Mouse (Mus musculus): ENCODE results near the gene Gpr161.

Gpr161 gene

GRCm38 (mm10) chr1:165295489-165295888, at the start of gene Gpr161:
Gene Gpr161, plus strand, starts transcription at chr1:165295789.
- in situ Hi-C loops (cut with MboI, MseI), result no loop called here

DNA sequence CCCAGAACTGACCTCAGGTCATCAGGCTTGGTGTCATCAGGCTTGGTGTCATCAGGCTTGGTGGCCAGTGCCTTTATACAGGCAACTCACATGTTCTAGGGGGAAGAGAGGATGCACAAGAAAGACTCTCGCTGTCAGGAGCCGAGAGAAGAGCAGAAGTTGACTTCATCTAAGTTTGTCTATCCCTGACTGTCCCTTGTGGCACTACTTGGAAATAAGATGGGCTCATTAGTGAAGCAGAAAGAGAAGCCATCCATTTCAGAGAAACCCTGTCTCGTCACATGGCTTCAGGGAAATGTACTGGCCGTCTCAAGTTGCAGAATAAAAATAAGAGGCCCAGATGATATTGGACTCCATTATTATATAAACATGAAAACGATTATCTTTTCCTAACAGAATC, 49.0 kb upstream of the Gpr161 start:
- in situ Hi-C loops (cut with MboI, MseI), result no loop called here

DNA sequence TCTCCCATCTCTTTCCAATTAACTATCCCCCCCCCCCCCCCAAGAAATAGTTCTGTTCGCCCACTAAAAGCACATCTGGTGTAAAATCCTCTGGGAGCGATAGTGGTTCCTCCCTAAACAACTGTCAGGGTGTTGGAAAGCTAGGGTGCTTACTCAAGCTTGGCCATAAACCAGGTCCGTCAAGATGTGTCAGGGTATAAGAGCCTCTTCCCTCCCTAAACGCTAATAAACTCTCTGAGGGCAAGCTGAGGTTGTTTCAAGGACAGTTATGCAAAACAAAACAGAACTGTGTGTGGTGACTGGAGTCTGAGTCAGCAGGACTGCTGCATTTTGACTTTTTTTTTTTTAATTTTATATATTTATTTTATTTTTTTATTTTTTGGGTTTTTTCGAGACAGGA, 48.5 kb upstream of the Gpr161 start:
- in situ Hi-C loops (cut with MboI, MseI), result no loop called here

DNA sequence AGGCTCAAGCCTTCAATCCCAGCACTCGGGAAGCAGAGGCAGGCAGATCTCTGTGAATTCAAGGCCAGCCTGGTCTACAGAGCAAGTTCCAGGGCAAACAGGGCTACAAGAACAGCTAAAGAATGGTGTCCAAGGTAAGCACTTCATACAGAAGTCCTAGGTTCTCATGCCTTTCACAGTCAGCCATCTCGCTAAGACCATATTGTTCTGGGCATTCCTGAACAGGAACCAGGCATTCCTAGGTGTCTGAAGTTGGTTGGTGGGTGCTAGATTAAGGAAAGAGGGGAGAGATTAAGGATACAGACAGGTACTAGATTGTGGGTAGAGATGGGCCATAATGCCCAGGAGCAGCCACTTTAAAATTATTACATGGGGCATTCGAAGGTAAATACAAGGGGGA, 47.8 kb upstream of the Gpr161 start:
- in situ Hi-C loops (cut with MboI, MseI), result no loop called here

DNA sequence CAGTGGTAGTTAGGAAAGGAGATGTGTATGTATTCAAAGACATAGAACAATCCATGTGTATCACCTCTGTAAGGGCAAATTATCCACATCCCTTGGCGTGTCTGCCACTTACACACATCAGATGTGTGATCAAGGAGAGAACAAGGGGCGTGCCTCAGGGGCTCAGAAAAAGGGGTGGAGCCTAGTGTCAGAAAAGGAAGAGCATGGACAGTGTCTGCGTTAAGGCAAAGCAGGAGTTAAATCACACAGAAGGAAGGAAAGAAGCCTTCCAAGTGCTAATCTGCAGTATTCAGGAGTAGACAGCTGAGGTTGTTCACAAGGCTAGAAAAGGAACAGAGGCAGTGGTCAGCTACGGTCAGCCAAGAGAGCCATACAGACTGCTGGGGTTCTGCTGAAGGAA, 46.7 kb upstream of the Gpr161 start:
- in situ Hi-C loops (cut with MboI, MseI), result no loop called here

- in situ Hi-C loops (cut with MboI, MseI), result loop anchor here (10.0 kb wide), 1 partner anchor 314 kb away; no protein-coding TSS in a partner anchor
Observed at GRCm38 (mm10) chr1:165250546-165250945, 45.0 kb upstream of the Gpr161 start.

GRCm38 (mm10) chr1:165252027-165252671, 43.4 kb upstream of the Gpr161 start:
- in situ Hi-C loops (cut with MboI, MseI), result loop anchor here (10.0 kb wide), 1 partner anchor 313 kb away; no protein-coding TSS in a partner anchor

- in situ Hi-C loops (cut with MboI, MseI), result no loop called here
Observed at GRCm38 (mm10) chr1:165274946-165275345, 20.6 kb upstream of the Gpr161 start.

DNA sequence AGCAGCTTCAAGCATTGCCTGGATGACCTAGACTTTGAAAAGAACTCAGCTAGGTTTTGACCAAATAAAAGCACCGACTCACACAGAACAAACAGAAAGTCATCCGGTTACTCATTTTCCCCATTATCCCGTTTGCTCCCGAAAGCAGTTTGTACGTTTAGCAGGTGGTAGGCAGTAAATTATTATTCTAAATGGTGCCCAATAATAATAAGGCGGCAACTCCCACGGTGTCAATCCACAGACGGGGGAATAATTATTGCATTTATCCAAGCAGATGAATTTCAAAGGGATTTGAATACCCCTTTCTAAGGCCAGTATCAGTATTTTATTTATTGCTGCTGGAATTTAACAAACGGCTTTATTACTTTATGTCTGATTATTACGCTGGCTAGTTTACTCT, 14.8 kb upstream of the Gpr161 start:
- in situ Hi-C loops (cut with MboI, MseI), result no loop called here

DNA sequence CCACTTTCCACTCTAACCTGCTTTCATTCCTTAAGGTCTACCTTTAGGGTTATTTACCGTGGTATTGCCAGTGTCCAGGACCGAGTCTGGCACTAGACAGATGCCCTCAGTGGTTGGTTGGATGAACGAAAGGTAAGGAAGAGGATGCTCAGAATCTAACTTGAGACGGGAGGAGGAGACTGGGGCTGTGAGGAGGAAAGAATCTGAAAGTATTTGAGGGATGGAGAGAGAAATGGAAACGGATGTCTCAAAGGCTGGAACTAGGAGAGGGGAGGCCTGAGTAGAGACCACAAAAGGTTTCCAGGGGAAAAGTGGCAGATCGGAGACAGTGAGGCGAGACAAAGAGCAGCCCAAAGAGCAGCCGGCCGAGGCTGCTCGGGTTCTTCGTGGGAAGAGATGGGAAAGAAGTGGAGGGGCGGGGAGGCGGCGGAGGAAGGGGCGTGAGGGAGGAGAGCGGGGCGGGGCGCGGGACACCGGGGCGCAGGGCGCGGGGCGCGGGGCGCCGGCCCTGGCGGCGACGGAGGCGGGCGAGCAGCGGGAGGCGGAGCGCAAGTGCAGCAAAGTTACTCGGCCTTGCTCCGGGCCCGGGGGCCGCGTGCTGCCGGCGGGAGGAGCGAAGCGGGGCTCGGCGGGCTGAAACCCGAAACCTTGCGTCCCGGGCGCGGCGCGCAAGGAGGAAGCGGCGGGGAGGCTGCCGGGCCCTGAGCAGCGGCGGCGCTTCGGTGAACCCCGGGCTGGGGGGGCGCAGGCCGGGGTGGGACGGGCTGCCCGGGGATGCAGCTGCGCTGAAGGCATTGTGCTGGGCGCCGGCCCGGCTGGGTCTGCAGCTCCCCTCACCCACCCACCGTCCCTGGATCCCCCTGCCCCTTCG, 14.0 kb upstream of the Gpr161 start:
- in situ Hi-C loops (cut with MboI, MseI), result no loop called here

GRCm38 (mm10) chr1:165282222-165282966, 13.2 kb upstream of the Gpr161 start:
- in situ Hi-C loops (cut with MboI, MseI), result no loop called here

DNA sequence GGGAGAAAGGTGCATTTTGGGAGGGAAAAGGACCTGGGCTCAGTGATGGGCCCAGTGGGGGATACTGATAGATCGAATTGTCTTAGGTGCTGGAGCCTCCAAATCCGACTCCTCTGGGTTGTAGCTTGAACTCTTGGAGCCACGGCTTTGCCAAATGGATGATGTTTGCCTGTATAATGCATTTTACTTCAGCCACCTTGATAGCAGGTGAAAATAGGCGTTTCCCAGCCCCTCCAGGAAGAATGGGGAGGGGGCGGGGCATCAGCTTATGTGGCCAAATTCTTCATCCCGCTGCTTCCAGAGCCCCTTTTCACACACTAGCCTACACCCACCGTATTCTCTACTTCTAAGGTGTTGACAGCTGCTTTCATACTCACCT, 12.6 kb upstream of the Gpr161 start:
- in situ Hi-C loops (cut with MboI, MseI), result no loop called here

GRCm38 (mm10) chr1:165284096-165284495, 11.5 kb upstream of the Gpr161 start:
- in situ Hi-C loops (cut with MboI, MseI), result no loop called here

DNA sequence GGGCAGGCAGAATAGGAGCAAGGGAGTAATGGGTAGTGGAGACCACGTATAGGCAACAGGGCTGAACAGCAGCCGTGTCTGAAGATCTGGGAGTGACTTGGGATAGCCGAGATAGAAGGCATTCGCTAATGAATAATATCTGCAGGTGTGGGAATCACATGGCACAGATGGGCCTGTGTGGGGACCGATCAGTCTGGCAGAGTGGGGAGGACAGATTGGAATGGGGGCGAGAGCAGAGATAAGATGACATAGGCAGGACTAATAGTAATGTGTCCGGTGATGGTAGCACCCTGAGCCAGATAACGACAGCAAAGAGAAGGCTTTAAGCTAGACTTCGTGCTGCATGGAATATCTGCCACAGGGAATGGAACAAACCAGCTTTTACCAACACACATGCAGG, 7.4 kb upstream of the Gpr161 start:
- in situ Hi-C loops (cut with MboI, MseI), result no loop called here

GRCm38 (mm10) chr1:165289831-165290230, 5.8 kb upstream of the Gpr161 start:
- in situ Hi-C loops (cut with MboI, MseI), result no loop called here

- in situ Hi-C loops (cut with MboI, MseI), result no loop called here
Observed at GRCm38 (mm10) chr1:165291606-165292005, 4.0 kb upstream of the Gpr161 start.

DNA sequence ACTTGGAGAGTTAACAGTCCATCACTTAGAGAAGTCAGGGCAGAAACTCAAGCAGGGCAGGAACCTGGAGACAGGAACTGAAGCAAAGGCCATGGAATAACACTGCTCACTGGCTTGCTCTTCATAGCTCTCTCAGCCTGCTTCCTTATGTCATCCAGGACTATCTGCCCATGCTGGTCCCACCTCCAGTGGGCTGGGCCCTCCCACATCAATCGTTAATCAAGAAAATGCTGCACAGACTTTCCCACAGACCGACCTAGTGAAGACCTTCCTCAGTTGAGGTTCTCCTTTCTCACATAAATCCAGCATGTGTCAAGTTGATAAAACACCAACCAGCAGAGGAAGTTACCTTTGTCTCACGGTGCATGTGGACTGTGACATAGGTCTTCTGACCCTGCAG, 5.5 kb downstream of the Gpr161 start:
- in situ Hi-C loops (cut with MboI, MseI), result no loop called here

- in situ Hi-C loops (cut with MboI, MseI), result no loop called here
Observed at GRCm38 (mm10) chr1:165301567-165301966, 6.0 kb downstream of the Gpr161 start.

DNA sequence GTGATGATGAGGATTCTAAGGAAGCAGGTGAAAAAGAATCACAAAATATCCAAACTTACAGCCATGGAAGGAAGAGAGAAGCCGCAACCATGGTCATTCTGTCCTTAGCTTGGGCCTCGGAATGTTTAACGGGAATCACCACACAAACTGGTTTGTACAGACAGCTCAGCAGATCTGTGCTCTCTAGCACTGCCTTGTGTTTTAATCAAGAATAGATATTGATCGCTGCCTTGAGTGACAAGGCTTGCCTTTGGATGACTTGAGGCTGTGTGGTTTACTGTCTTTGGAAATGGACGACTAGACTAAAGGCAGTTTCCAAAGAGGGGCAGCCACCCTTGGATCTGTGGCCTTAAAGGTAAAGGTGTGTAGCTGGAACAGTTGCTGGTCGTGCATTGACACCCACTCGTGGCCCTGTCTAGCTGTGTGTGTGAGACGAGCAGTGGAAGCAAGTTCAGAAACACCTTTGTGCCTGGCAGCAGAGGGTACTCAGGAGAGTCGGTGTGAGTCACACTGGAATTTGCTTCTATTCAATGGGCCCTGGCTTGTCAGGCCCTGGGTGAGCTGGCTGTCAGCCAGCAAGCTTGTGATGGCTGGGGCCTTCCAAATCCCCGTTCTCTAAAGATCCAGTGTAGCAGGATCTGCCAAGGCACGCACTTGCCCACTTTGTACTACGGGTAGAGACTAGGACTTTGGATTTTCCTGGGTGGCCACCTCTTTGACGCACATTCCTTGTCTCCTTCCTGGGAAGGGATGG, 7.0 kb downstream of the Gpr161 start:
- in situ Hi-C loops (cut with MboI, MseI), result no loop called here

DNA sequence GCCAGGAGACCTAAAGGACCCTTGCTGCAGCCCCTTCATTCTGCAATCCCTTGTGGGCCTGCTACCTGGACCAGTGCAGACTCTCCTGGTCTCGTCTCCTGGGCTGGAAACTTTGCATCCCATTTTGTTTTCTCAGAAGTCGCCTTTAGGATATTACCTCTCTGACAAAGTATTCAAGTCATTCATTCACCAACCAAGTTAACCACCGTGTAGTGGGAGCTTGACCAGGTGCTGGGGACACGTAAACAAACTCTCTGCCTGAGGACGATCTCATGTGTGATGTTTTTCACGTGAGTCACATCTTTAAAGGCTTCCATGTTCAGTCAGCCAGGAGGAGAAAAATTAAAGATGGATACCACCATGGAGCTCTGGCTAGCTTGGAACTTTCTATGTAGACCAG, 7.6 kb downstream of the Gpr161 start:
- in situ Hi-C loops (cut with MboI, MseI), result no loop called here

DNA sequence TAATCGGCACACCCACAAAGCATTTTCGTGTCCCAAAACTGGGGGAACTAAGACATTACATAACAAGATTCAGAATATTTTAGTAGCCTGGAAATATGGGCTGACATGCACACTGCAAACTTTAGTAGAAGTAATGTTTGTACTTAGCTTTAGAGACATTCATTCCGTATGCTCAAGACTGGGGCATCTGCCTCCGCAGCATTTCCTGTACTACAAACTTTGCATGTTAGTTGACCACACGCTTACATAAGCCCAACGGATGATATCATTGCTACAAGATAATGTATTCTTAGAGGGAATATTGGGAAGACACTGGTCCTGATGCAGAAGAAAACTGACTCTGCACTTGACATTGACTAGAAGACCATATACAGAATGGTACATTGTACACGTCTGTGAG, 8.8 kb downstream of the Gpr161 start:
- in situ Hi-C loops (cut with MboI, MseI), result no loop called here

- in situ Hi-C loops (cut with MboI, MseI), result no loop called here
Observed at GRCm38 (mm10) chr1:165308180-165308579, 12.6 kb downstream of the Gpr161 start.

All from T-helper 1 cell (primary cell).